Mouse (Mus musculus) stomach, postnatal 0 days (tissue): ENCODE data around the gene Wdr92.

Source experiments
- CTCF ChIP-seq: IDR thresholded peaks from 2 replicates; pipeline ENCODE4 v1.5.1; 2016; ENCODE audit warnings: antibody characterized with exemption, low read depth, mild to moderate bottlenecking, moderate library complexity
- EP300 ChIP-seq: optimal IDR thresholded peaks from 2 replicates; pipeline ENCODE3; 2016; ENCODE audit warnings: antibody characterized with exemption

DNA sequence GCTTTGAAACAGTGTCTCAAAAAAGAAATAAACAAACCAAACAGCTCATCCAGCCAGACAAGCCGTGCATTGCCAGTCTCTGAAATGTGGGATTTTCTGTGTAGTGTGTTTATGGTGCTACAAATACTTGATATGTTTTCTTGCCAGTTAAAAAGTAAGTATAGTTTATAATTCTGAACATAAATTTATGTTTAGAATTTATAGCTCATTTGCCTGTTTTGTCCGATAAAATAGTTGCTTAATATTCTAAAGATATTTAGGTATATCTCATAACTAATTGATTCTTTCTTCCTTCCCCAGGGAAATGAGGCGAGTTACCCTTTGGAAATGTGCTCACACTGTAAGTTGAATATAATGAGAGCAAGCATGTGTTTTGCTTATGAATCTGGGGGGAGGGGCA is at the start of gene Wdr92:
- TF ChIP-seq CTCF (no peak), EP300 (no peak)
